Comparison of ENCODE assay signal across 8 mouse cellular contexts in genomic region chr17:47989951-47990378, GRCm38 (mm10). TPM values are rescaled to one million over a fixed set of nuclear protein-coding genes. Genes with fewer than 3 reads are reported as not detected.
A peak's percentile ranks its signal among the peaks of the same experiment; 100 is the strongest.
DNase-seq lines count a peak whose midpoint lies in the region; ATAC-seq lines count a peak whose summit lies in the region.

No protein-coding gene starts in this region.

- ATAC-seq in common myeloid progenitor, adult 5-6 weeks (replicated peaks; ENCODE audit: low read depth, poor library complexity, severe bottlenecking) = peak; percentile 70
- ATAC-seq in megakaryocyte-erythroid progenitor cell, adult 5-6 weeks (replicated peaks; ENCODE audit: low FRiP score, low TSS enrichment, poor library complexity, severe bottlenecking) = peak; percentile 30; the same call in 1 of the 2 replicates

- DNase-seq in cerebellum, postnatal 14 days = peak; percentile 17 to 38
- DNase-seq in cerebellum, adult 11 months = no peak
- DNase-seq in induced T-regulatory cell, adult 2 months (ENCODE audit: low read depth) = peak; percentile 40
- DNase-seq in yolk sac, embryonic 10.5 days (ENCODE audit: low spot score) = peak; percentile 88
- no peak for DNase-seq in c-Kit-positive CD71-positive TER-119-positive erythroid progenitor cells, embryonic 14.5 days (ENCODE audit: low spot score)
- no peak for DNase-seq in gastrocnemius, postnatal 36 days

- intact Hi-C loops in gastrocnemius, postnatal 36 days (cut with DNase I) = no loop called here

RNA-seq across cellular contexts. Expression of gene 1700122O11Rik, which starts 48.1 kb away (rescaled TPM):
- total RNA-seq in common myeloid progenitor, adult 5-6 weeks (2017) = not detected in 2 replicates
- not detected in 2 replicates for total RNA-seq in megakaryocyte-erythroid progenitor cell, adult 5-6 weeks (2014; fragmentation: Nextera tagmentation)
- total RNA-seq in megakaryocyte-erythroid progenitor cell, adult 5-6 weeks (2017) = not detected in 2 replicates
- total RNA-seq in gastrocnemius, postnatal 36 days (2021) = not detected

Comparison
In these comparisons a context has a peak if more than half of its experiments do, and no peak if none do; other contexts are left out.
1. DNase-seq: peak in cerebellum, postnatal 14 days (2 of 2), induced T-regulatory cell, adult 2 months (single experiment) and yolk sac, embryonic 10.5 days (single experiment); none in cerebellum, adult 11 months (single experiment), c-Kit-positive CD71-positive TER-119-positive erythroid progenitor cells, embryonic 14.5 days (single experiment) and gastrocnemius, postnatal 36 days (0 of 2).